Mouse (Mus musculus): ENCODE measurements around the gene Olfr597. TPM values are rescaled to one million over a fixed set of nuclear protein-coding genes. Genes with fewer than 3 reads are reported as not detected.
"Not testable (repeated sequence)": the region's sequence is repeated elsewhere in the genome, so short reads cannot be mapped to it uniquely, and the experiment has no call there.

Olfr597 gene
- polyA plus RNA-seq (2012; rRNA removed) = not detected in 2 replicates

- not testable (repeated sequence) for H3K4me3 ChIP-seq (ENCODE audit: control insufficient read depth, low read depth, low read length); H3K27ac ChIP-seq (ENCODE audit: control insufficient read depth, insufficient read depth, low read depth, low read length); H3K36me3 ChIP-seq (ENCODE audit: control insufficient read depth, insufficient read depth, low read length); H3K27me3 ChIP-seq (ENCODE audit: control insufficient read depth, insufficient read depth, low read length); H3K4me1 ChIP-seq (ENCODE audit: control insufficient read depth, insufficient read depth, low read length)
Observed at GRCm38 (mm10) chr7:103316015-103316414, at the start of gene Olfr597. Gene Olfr597, plus strand, starts transcription at chr7:103316315.

GRCm38 (mm10) chr7:103305348-103305747 lies 10.8 kb upstream of the Olfr597 start, which contains the start of gene Olfr596:
Gene Olfr596, plus strand, starts transcription at chr7:103305648.
- not testable (repeated sequence) for H3K36me3 ChIP-seq (ENCODE audit: control insufficient read depth, insufficient read depth, low read length); H3K4me3 ChIP-seq (ENCODE audit: control insufficient read depth, low read depth, low read length); H3K27me3 ChIP-seq (ENCODE audit: control insufficient read depth, insufficient read depth, low read length); H3K4me1 ChIP-seq (ENCODE audit: control insufficient read depth, insufficient read depth, low read length); H3K27ac ChIP-seq (ENCODE audit: control insufficient read depth, insufficient read depth, low read depth, low read length)

- TF ChIP-seq CTCF (IDR thresholded peaks at IDR 0.05; ENCODE audit: control insufficient read depth, insufficient read depth, insufficient replicate concordance, low read depth, low read length) (no peak), POLR2A (IDR thresholded peaks at IDR 0.05; ENCODE audit: control insufficient read depth, low read depth, low read length) (no peak)
- Histone ChIP-seq H3K27ac (ENCODE audit: control insufficient read depth, insufficient read depth, low read depth, low read length) (no peak within 1 kb of the TSS), H3K27me3 (ENCODE audit: control insufficient read depth, insufficient read depth, low read length) (no peaks in the 10 kb centered on the region), H3K36me3 (ENCODE audit: control insufficient read depth, insufficient read depth, low read length) (no peaks in the 10 kb centered on the region), H3K4me3 (ENCODE audit: control insufficient read depth, low read depth, low read length) (no peak within 1 kb of the TSS), H3K4me1 (ENCODE audit: control insufficient read depth, insufficient read depth, low read length) (no peaks in the 10 kb centered on the region)
Observed at GRCm38 (mm10) chr7:103323268-103323667, 7.2 kb downstream of the Olfr597 start, which contains the start of gene Olfr598. Gene Olfr598, plus strand, starts transcription at chr7:103323568.

- H3K27ac ChIP-seq (ENCODE audit: control insufficient read depth, insufficient read depth, low read depth, low read length) = no peak within 1 kb of the TSS
- no peaks in the 10 kb centered on the region for H3K36me3 ChIP-seq (ENCODE audit: control insufficient read depth, insufficient read depth, low read length)
- no peaks in the 10 kb centered on the region for H3K27me3 ChIP-seq (ENCODE audit: control insufficient read depth, insufficient read depth, low read length)
- peaks cover 5% of the 10 kb centered on the region for H3K4me1 ChIP-seq (ENCODE audit: control insufficient read depth, insufficient read depth, low read length)
- no peak for TF ChIP-seq CTCF (IDR thresholded peaks at IDR 0.05; ENCODE audit: control insufficient read depth, insufficient read depth, insufficient replicate concordance, low read depth, low read length)
- TF ChIP-seq POLR2A (IDR thresholded peaks at IDR 0.05; ENCODE audit: control insufficient read depth, low read depth, low read length) = no peak
- no peak within 1 kb of the TSS for H3K4me3 ChIP-seq (ENCODE audit: control insufficient read depth, low read depth, low read length)
Observed at GRCm38 (mm10) chr7:103335617-103336016, 19.5 kb downstream of the Olfr597 start, which contains the start of gene Olfr599. Gene Olfr599, plus strand, starts transcription at chr7:103335917.

GRCm38 (mm10) chr7:103349569-103349968 lies 33.5 kb downstream of the Olfr597 start, which contains the start of gene Olfr600:
Gene Olfr600, minus strand, starts transcription at chr7:103349669.
- Histone ChIP-seq H3K27me3 (ENCODE audit: control insufficient read depth, insufficient read depth, low read length) (no peaks in the 10 kb centered on the region), H3K27ac (ENCODE audit: control insufficient read depth, insufficient read depth, low read depth, low read length) (no peak within 1 kb of the TSS), H3K4me1 (ENCODE audit: control insufficient read depth, insufficient read depth, low read length) (no peaks in the 10 kb centered on the region), H3K4me3 (ENCODE audit: control insufficient read depth, low read depth, low read length) (no peak within 1 kb of the TSS), H3K36me3 (ENCODE audit: control insufficient read depth, insufficient read depth, low read length) (no peaks in the 10 kb centered on the region)
- no peak for TF ChIP-seq CTCF (IDR thresholded peaks at IDR 0.05; ENCODE audit: control insufficient read depth, insufficient read depth, insufficient replicate concordance, low read depth, low read length)
- TF ChIP-seq POLR2A (IDR thresholded peaks at IDR 0.05; ENCODE audit: control insufficient read depth, low read depth, low read length) = no peak

GRCm38 (mm10) chr7:103362555-103362954 lies 46.4 kb downstream of the Olfr597 start, which contains the start of gene Olfr601:
Gene Olfr601, minus strand, starts transcription at chr7:103362655.
- no peaks in the 10 kb centered on the region for H3K36me3 ChIP-seq (ENCODE audit: control insufficient read depth, insufficient read depth, low read length)
- H3K27me3 ChIP-seq (ENCODE audit: control insufficient read depth, insufficient read depth, low read length) = no peaks in the 10 kb centered on the region
- TF ChIP-seq POLR2A (IDR thresholded peaks at IDR 0.05; ENCODE audit: control insufficient read depth, low read depth, low read length) = no peak
- no peak for TF ChIP-seq CTCF (IDR thresholded peaks at IDR 0.05; ENCODE audit: control insufficient read depth, insufficient read depth, insufficient replicate concordance, low read depth, low read length)
- no peaks in the 10 kb centered on the region for H3K4me1 ChIP-seq (ENCODE audit: control insufficient read depth, insufficient read depth, low read length)
- no peak within 1 kb of the TSS for H3K27ac ChIP-seq (ENCODE audit: control insufficient read depth, insufficient read depth, low read depth, low read length)
- no peak within 1 kb of the TSS for H3K4me3 ChIP-seq (ENCODE audit: control insufficient read depth, low read depth, low read length)

Other genes starting within 250 kb of the Olfr597 start
- not detected in 2 replicates for gene Olfr584, start 234.4 kb upstream of the Olfr597 start, polyA plus RNA-seq (2012; rRNA removed)
- not detected in 2 replicates for gene Olfr585, start 218.6 kb upstream of the Olfr597 start, polyA plus RNA-seq (2012; rRNA removed)
- not detected in 2 replicates for gene Olfr586, start 190.7 kb upstream of the Olfr597 start, polyA plus RNA-seq (2012; rRNA removed)
- gene Olfr588-ps1, start 175.4 kb upstream of the Olfr597 start, polyA plus RNA-seq (2012; rRNA removed) = not detected in 2 replicates
- not detected in 2 replicates for gene Olfr589, start 160.0 kb upstream of the Olfr597 start, polyA plus RNA-seq (2012; rRNA removed)
- gene Olfr591, start 138.0 kb upstream of the Olfr597 start, polyA plus RNA-seq (2012; rRNA removed) = not detected in 2 replicates
- gene Olfr592, start 131.5 kb upstream of the Olfr597 start, polyA plus RNA-seq (2012; rRNA removed) = not detected in 2 replicates
- not detected in 2 replicates for gene Olfr593, start 104.5 kb upstream of the Olfr597 start, polyA plus RNA-seq (2012; rRNA removed)
- gene Olfr594, start 99.3 kb upstream of the Olfr597 start, polyA plus RNA-seq (2012; rRNA removed) = not detected in 2 replicates
- gene Usp17ld, start 63.8 kb upstream of the Olfr597 start, polyA plus RNA-seq (2012; rRNA removed) = not detected in 2 replicates
- gene Olfr596, start 10.7 kb upstream of the Olfr597 start, polyA plus RNA-seq (2012; rRNA removed) = not detected in 2 replicates
- gene Olfr598, start 7.3 kb downstream of the Olfr597 start, polyA plus RNA-seq (2012; rRNA removed) = not detected in 2 replicates
- not detected in 2 replicates for gene Olfr599, start 19.6 kb downstream of the Olfr597 start, polyA plus RNA-seq (2012; rRNA removed)
- gene Olfr600, start 33.4 kb downstream of the Olfr597 start, polyA plus RNA-seq (2012; rRNA removed) = not detected in 2 replicates
- not detected in 2 replicates for gene Olfr601, start 46.3 kb downstream of the Olfr597 start, polyA plus RNA-seq (2012; rRNA removed)
- 0.11 TPM in 1 of 2 replicates, not detected in the other for gene Olfr603, start 69.9 kb downstream of the Olfr597 start, polyA plus RNA-seq (2012; rRNA removed)
- gene Usp17lc, start 98.8 kb downstream of the Olfr597 start, polyA plus RNA-seq (2012; rRNA removed) = not detected in 2 replicates
- not detected in 2 replicates for gene Olfr605, start 129.1 kb downstream of the Olfr597 start, polyA plus RNA-seq (2012; rRNA removed)
- not detected in 2 replicates for gene Olfr606, start 132.7 kb downstream of the Olfr597 start, polyA plus RNA-seq (2012; rRNA removed)
- gene Olfr607, start 147.8 kb downstream of the Olfr597 start, polyA plus RNA-seq (2012; rRNA removed) = not detected in 2 replicates
- gene Olfr608, start 153.6 kb downstream of the Olfr597 start, polyA plus RNA-seq (2012; rRNA removed) = not detected in 2 replicates
- gene Olfr609, start 181.7 kb downstream of the Olfr597 start, polyA plus RNA-seq (2012; rRNA removed) = not detected in 2 replicates
- 0.14 TPM in 1 of 2 replicates, not detected in the other for gene Olfr610, start 195.8 kb downstream of the Olfr597 start, polyA plus RNA-seq (2012; rRNA removed)
- 0.15 TPM in 1 of 2 replicates, not detected in the other for gene Olfr611, start 204.5 kb downstream of the Olfr597 start, polyA plus RNA-seq (2012; rRNA removed)
- not detected in 2 replicates for gene Olfr612, start 226.4 kb downstream of the Olfr597 start, polyA plus RNA-seq (2012; rRNA removed)
- not detected in 2 replicates for gene Olfr613, start 231.8 kb downstream of the Olfr597 start, polyA plus RNA-seq (2012; rRNA removed)
- not detected in 2 replicates for gene Olfr615, start 239.8 kb downstream of the Olfr597 start, polyA plus RNA-seq (2012; rRNA removed)